Mouse (Mus musculus): Measurements from ENCODE around the gene Gns. TPM values are rescaled to one million over a fixed set of nuclear protein-coding genes. Genes with fewer than 3 reads are reported as not detected.

Gns gene
- total RNA-seq, 1 experiment: 61.0 TPM

DNA sequence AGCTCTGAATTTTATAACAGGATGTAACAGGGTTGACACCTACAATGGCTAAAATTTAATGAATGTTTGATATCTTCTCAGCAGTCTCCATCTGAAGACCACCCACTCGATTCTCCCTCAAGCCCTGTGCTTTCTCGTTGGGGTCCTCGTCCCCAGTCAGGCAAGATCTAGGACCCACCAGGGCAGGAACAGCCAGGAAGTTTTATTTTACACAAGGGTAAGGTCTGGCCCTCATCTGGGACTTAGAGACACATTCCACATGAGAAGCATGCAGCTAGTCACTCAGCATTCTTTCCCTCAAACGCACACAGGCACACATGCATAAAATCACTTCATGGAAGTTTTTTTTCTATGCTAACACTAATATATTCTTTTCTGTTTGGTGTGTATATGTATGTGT is 71.8 kb downstream of the Gns start:
- peaks cover 8 to 27% of the 10 kb centered on the region in 2 experiments for H3K4me1 ChIP-seq (ENCODE audit: control insufficient read depth in 2 of 2, insufficient read depth in 2 of 2, low read length in 2 of 2, poor library complexity in 1 of 2)
- no peaks in the 10 kb centered on the region for H3K36me3 ChIP-seq (ENCODE audit: control insufficient read depth, insufficient read depth, low read length, poor library complexity, severe bottlenecking)
- no peak overlapping the region for H3K9ac ChIP-seq (ENCODE audit: insufficient read depth, low read depth, low read length, poor library complexity, severe bottlenecking)
- no peak overlapping the region for H3K27ac ChIP-seq (ENCODE audit: insufficient read depth, low read depth, low read length, poor library complexity, severe bottlenecking)
- no peak for DNase-seq (ENCODE audit: low read depth, low spot score)
- no peak for TF ChIP-seq CHD2 (IDR thresholded peaks at IDR 0.05; ENCODE audit: low read depth, low read length)
- TF ChIP-seq ZNF384 (IDR thresholded peaks at IDR 0.05; ENCODE audit: low read depth, low read length): no peak
- TF ChIP-seq HCFC1 (IDR thresholded peaks at IDR 0.05; ENCODE audit: borderline replicate concordance, insufficient read depth, low read length): no peak
- in situ Hi-C loops (cut with MboI; ENCODE audit: low sequenced_read_pairs in 2 of 2, unreplicated experiment in 2 of 2): no loop called here
- no peak overlapping the region for H3K4me3 ChIP-seq (ENCODE audit: insufficient read depth in 1 of 2, low read depth in 1 of 2, low read length in 2 of 2, poor library complexity in 1 of 2, severe bottlenecking in 1 of 2)
- no peaks in the 10 kb centered on the region for H3K9me3 ChIP-seq (ENCODE audit: control insufficient read depth, insufficient read depth, low read depth, low read length)

DNA sequence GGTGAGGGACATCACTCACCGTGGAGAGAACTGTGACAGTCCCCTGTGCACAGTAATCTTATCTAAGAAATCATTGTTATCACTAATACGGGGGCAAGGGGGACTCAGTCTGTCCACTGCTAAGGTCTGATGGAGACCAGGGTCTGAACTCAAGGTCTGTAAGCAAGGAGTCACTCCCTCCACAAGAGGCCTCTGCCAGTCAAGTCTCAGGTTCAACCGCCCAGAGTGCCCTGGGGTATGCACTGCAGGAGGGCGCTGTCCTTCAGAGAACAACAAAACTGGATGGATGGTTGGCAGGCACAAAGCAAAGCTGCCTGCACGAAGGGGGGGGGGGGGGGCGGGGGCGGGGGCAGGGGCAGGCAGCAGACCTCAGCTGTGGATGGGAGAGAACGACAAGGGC is 73.2 kb downstream of the Gns start:
- Histone ChIP-seq H3K36me3 (ENCODE audit: control insufficient read depth, insufficient read depth, low read length, poor library complexity, severe bottlenecking) (no peaks in the 10 kb centered on the region), H3K9me3 (ENCODE audit: control insufficient read depth, insufficient read depth, low read depth, low read length) (no peaks in the 10 kb centered on the region), H3K9ac (ENCODE audit: insufficient read depth, low read depth, low read length, poor library complexity, severe bottlenecking) (no peak overlapping the region), H3K27ac (ENCODE audit: insufficient read depth, low read depth, low read length, poor library complexity, severe bottlenecking) (no peak overlapping the region), H3K4me3 (ENCODE audit: insufficient read depth in 1 of 2, low read depth in 1 of 2, low read length in 2 of 2, poor library complexity in 1 of 2, severe bottlenecking in 1 of 2) (no peak overlapping the region), H3K4me1 (ENCODE audit: control insufficient read depth in 2 of 2, insufficient read depth in 2 of 2, low read length in 2 of 2, poor library complexity in 1 of 2) (peaks cover 8 to 27% of the 10 kb centered on the region in 2 experiments)
- no peak for DNase-seq (ENCODE audit: low read depth, low spot score)
- TF ChIP-seq ZC3H11A (IDR thresholded peaks at IDR 0.05; ENCODE audit: borderline replicate concordance, low read depth, low read length): no peak
- TF ChIP-seq CHD2 (IDR thresholded peaks at IDR 0.05; ENCODE audit: low read depth, low read length): no peak
- no peak for TF ChIP-seq ZNF384 (IDR thresholded peaks at IDR 0.05; ENCODE audit: low read depth, low read length)
- in situ Hi-C loops (cut with MboI; ENCODE audit: low sequenced_read_pairs in 2 of 2, unreplicated experiment in 2 of 2): no loop called here

DNA sequence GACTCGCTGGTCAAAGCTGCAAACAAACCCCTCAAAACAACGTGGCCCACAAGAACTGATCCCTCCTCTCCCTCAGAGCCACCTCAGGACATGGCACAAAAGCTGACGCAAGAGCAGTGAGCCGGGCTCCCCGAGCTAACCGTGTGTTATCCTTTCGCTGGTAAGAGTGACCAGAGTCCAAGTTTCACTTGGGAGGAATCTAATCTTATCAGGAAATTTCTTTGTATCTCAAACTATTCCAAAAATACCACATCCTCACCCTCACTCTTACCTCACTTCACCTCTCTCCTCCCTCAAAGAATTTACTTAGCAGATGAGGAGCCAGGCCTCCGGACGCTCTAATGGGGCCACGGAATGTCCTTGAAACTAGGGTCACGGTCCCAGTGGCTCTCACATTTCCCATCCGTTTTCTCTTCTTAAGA is 74.4 kb downstream of the Gns start:
- in situ Hi-C loops (cut with MboI; ENCODE audit: low sequenced_read_pairs in 2 of 2, unreplicated experiment in 2 of 2): no loop called here
- Histone ChIP-seq H3K36me3 (ENCODE audit: control insufficient read depth, insufficient read depth, low read length, poor library complexity, severe bottlenecking) (no peaks in the 10 kb centered on the region; the same call in 1 of the 2 replicates), H3K27ac (ENCODE audit: insufficient read depth, low read depth, low read length, poor library complexity, severe bottlenecking) (no peak overlapping the region), H3K9me3 (ENCODE audit: control insufficient read depth, insufficient read depth, low read depth, low read length) (no peaks in the 10 kb centered on the region), H3K4me1 (ENCODE audit: control insufficient read depth in 2 of 2, insufficient read depth in 2 of 2, low read length in 2 of 2, poor library complexity in 1 of 2) (peaks cover 8 to 28% of the 10 kb centered on the region in 2 experiments), H3K9ac (ENCODE audit: insufficient read depth, low read depth, low read length, poor library complexity, severe bottlenecking) (no peak overlapping the region), H3K4me3 (ENCODE audit: insufficient read depth in 1 of 2, low read depth in 1 of 2, low read length in 2 of 2, poor library complexity in 1 of 2, severe bottlenecking in 1 of 2) (no peak overlapping the region)
- TF ChIP-seq ZC3H11A (IDR thresholded peaks at IDR 0.05; ENCODE audit: borderline replicate concordance, low read depth, low read length) (no peak), MAFK (IDR thresholded peaks at IDR 0.05; ENCODE audit: insufficient read depth, low read depth, low read length) (no peak), CHD2 (IDR thresholded peaks at IDR 0.05; ENCODE audit: low read depth, low read length) (no peak), HCFC1 (IDR thresholded peaks at IDR 0.05; ENCODE audit: borderline replicate concordance, insufficient read depth, low read length) (no peak), ZNF384 (IDR thresholded peaks at IDR 0.05; ENCODE audit: low read depth, low read length) (no peak)
- DNase-seq (ENCODE audit: low read depth, low spot score): no peak

- Histone ChIP-seq H3K9me3 (ENCODE audit: control insufficient read depth, insufficient read depth, low read depth, low read length) (no peaks in the 10 kb centered on the region), H3K27ac (ENCODE audit: insufficient read depth, low read depth, low read length, poor library complexity, severe bottlenecking) (no peak overlapping the region), H3K36me3 (ENCODE audit: control insufficient read depth, insufficient read depth, low read length, poor library complexity, severe bottlenecking) (no peaks in the 10 kb centered on the region; the same call in 1 of the 2 replicates), H3K4me1 (ENCODE audit: control insufficient read depth in 2 of 2, insufficient read depth in 2 of 2, low read length in 2 of 2, poor library complexity in 1 of 2) (peaks cover 3 to 16% of the 10 kb centered on the region in 2 experiments; a peak in 2 of 4 replicates), H3K4me3 (ENCODE audit: insufficient read depth in 1 of 2, low read depth in 1 of 2, low read length in 2 of 2, poor library complexity in 1 of 2, severe bottlenecking in 1 of 2) (no peak overlapping the region), H3K9ac (ENCODE audit: insufficient read depth, low read depth, low read length, poor library complexity, severe bottlenecking) (no peak overlapping the region)
- in situ Hi-C loops (cut with MboI; ENCODE audit: low sequenced_read_pairs in 2 of 2, unreplicated experiment in 2 of 2): no loop called here
- TF ChIP-seq ZNF384 (IDR thresholded peaks at IDR 0.05; ENCODE audit: low read depth, low read length) (no peak), ZC3H11A (IDR thresholded peaks at IDR 0.05; ENCODE audit: borderline replicate concordance, low read depth, low read length) (no peak), HCFC1 (IDR thresholded peaks at IDR 0.05; ENCODE audit: borderline replicate concordance, insufficient read depth, low read length) (no peak), CHD2 (IDR thresholded peaks at IDR 0.05; ENCODE audit: low read depth, low read length) (no peak), MAFK (IDR thresholded peaks at IDR 0.05; ENCODE audit: insufficient read depth, low read depth, low read length) (no peak)
- DNase-seq (ENCODE audit: low read depth, low spot score): no peak
These were observed 78.9 kb downstream of the Gns start for GRCm38 (mm10) chr10:121443791-121444190.

DNA sequence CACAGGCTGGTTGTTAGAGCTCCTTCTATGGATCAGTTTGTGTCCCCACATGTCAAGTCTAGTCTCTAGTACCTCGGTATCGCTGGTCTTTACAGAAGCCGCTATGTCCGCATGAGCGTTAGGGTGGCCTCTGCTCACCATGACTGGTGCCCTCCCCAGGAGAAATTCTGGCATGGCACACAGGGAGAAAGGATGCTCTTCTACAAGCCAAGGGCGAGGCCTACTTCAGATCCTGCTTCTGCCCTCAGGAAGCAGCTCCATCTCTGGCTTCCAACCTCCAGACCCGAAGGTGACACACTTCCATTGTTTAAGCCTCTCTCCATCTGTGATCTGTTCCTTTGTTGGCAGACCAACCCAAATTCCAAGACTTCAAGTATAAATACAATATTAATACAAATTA is 79.3 kb downstream of the Gns start:
- in situ Hi-C loops (cut with MboI; ENCODE audit: low sequenced_read_pairs in 2 of 2, unreplicated experiment in 2 of 2): no loop called here
- Histone ChIP-seq H3K9me3 (ENCODE audit: control insufficient read depth, insufficient read depth, low read depth, low read length) (no peaks in the 10 kb centered on the region), H3K36me3 (ENCODE audit: control insufficient read depth, insufficient read depth, low read length, poor library complexity, severe bottlenecking) (no peaks in the 10 kb centered on the region; the same call in 1 of the 2 replicates), H3K9ac (ENCODE audit: insufficient read depth, low read depth, low read length, poor library complexity, severe bottlenecking) (no peak overlapping the region), H3K27ac (ENCODE audit: insufficient read depth, low read depth, low read length, poor library complexity, severe bottlenecking) (no peak overlapping the region), H3K4me3 (ENCODE audit: insufficient read depth in 1 of 2, low read depth in 1 of 2, low read length in 2 of 2, poor library complexity in 1 of 2, severe bottlenecking in 1 of 2) (no peak overlapping the region), H3K4me1 (ENCODE audit: control insufficient read depth in 2 of 2, insufficient read depth in 2 of 2, low read length in 2 of 2, poor library complexity in 1 of 2) (peaks cover 3 to 16% of the 10 kb centered on the region in 2 experiments; a peak in 2 of 4 replicates)
- no peak for DNase-seq (ENCODE audit: low read depth, low spot score)
- TF ChIP-seq MAFK (IDR thresholded peaks at IDR 0.05; ENCODE audit: insufficient read depth, low read depth, low read length): no peak
- TF ChIP-seq HCFC1 (IDR thresholded peaks at IDR 0.05; ENCODE audit: borderline replicate concordance, insufficient read depth, low read length): no peak
- no peak for TF ChIP-seq ZNF384 (IDR thresholded peaks at IDR 0.05; ENCODE audit: low read depth, low read length)
- TF ChIP-seq CHD2 (IDR thresholded peaks at IDR 0.05; ENCODE audit: low read depth, low read length): no peak
- TF ChIP-seq ZC3H11A (IDR thresholded peaks at IDR 0.05; ENCODE audit: borderline replicate concordance, low read depth, low read length): no peak
